Mouse (Mus musculus): ENCODE data around the gene 4930404H24Rik.
"Not testable (repeated sequence)": the region's sequence is repeated elsewhere in the genome, so short reads cannot be mapped to it uniquely, and the experiment has no call there.

Gene 4930404H24Rik

DNA sequence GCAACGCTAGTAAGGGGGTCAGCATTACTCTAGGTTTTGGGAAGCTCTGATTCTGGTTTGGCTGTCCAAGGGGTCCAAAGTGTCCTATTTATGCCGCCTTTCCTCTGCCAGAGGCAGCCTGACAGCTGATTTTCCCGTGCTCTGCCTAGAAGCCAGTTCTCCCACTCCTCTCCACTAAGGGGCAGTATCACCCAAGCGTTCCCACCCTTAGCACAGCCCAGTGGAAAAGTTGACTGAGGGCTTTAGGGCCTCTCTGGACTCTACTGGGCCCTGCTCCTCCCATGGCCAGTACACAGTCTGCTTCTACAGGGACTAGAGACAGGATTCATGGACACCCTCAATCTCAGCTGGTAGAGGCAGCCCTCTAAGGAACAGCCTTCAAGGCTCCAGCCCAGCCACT is 14.0 kb upstream of the 4930404H24Rik start:
- no peak for DNase-seq (ENCODE audit: low read depth)

GRCm38 (mm10) chr2:153479486-153479885 is 13.1 kb upstream of the 4930404H24Rik start:
- DNase-seq (ENCODE audit: low read depth) = no peak

- DNase-seq (ENCODE audit: low read depth) = no peak
These were observed 11.3 kb upstream of the 4930404H24Rik start for GRCm38 (mm10) chr2:153481108-153481860.

- DNase-seq (ENCODE audit: low read depth) = no peak
These were observed 10.8 kb upstream of the 4930404H24Rik start for GRCm38 (mm10) chr2:153481861-153482120.

GRCm38 (mm10) chr2:153483118-153483983 is 9.2 kb upstream of the 4930404H24Rik start:
- no peak for DNase-seq (ENCODE audit: low read depth)

DNA sequence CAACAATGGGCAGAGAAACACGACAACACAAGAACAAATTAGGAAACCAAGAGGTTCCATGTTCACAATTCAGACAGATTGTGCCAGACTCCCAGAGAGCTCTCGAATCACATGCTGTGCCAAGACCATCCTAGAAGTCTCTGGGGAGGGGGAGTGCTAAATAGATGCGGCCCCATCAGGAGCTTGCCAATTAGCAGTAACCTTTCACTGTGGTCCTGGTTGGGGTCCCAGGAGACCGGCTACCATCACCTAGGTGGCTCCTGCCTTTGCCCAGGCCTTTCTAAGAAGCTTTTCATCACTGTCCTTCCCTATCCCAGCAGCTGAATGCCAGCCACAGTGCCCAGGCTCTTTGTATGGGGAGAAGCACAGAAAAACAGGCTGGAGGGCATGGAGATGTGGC is 8.5 kb upstream of the 4930404H24Rik start:
- no peak for DNase-seq (ENCODE audit: low read depth)

GRCm38 (mm10) chr2:153490116-153490515 is 2.5 kb upstream of the 4930404H24Rik start:
- no peak for DNase-seq (ENCODE audit: low read depth)

DNA sequence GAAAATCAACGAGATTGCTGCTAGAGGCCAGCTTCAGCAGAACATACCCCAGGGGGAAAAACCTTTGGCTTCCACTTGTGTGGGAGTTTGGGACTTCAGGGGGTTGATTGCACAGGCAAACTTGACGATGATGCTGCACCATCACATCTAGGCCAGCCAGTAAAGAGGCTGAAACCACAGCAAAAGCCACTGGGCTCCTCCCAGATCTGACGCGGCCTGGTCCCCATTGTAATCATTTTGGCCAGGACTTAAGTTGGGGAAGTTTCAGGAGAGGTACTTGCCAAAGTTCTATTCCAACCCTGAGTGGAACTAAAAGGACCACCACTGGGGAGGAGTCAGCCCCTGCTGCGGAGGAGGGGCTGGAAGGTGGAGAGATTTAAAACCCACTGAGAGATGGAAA is 1.6 kb upstream of the 4930404H24Rik start:
- DNase-seq (ENCODE audit: low read depth) = no peak

DNA sequence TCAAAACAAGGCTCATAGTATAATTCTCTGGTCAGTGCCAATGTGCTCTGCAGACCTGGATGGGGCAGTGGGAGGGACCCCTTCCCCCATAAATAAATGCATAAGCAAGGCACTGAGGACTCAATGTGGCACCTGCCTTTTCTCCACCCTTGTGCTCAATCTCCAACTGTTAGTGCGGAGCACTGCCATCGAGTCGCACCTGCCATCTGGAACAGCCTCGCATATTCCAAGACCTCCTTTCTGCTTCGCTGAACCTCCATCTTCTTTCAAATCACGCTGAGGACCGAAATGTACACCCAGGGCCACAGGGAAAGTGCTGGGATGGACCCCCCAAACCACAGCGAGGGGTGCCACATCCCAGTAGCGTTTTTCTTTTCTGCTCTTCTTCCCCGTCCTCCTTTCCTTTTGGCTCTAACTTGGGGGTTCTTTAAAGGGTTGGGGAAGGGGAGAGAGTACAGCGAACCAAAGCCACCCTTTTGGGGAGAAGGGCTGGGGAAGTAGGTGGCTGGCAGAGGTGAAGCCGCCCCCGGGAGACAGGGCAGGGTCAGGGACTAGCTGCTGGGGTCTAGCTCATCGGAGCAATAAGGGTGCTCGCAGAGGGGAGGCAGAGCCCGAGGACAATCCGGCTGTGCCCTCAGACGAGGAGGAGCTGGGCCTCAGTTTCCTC is 945 bp upstream of the 4930404H24Rik start:
- DNase-seq (ENCODE audit: low read depth) = no peak

GRCm38 (mm10) chr2:153492179-153492517 is 442 bp upstream of the 4930404H24Rik start:
- no peak for DNase-seq (ENCODE audit: low read depth)

GRCm38 (mm10) chr2:153493393-153493731 is 772 bp downstream of the 4930404H24Rik start:
- DNase-seq (ENCODE audit: low read depth) = no peak

DNA sequence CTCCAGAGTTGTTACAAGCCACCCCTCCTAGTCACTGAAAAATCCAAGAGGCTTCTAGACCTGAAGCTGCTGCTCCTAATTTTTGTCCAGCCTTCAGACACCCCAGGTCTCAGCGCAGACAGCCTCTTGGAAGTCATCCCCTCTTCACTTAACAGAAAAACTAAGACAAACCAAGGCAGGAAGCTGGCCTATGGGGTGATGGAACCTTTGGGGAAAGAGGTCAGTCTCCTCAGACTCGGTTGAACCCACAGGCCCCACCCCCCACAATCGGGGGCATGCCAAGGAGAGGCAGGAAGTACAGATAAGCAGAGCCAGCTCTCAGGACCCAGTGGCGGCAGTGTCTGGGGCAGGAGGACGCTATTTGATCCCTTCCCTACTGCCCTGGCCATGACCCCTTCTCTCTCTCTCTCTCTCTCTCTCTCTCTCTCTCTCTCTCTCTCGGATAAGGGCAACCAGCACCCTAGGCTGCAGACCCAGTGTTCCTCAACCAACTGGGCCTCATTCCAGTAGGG is 1.2 kb downstream of the 4930404H24Rik start:
- peak; percentile 63 for DNase-seq (ENCODE audit: low read depth)

- peak; percentile 51 for DNase-seq (ENCODE audit: low read depth)
These were observed 1.8 kb downstream of the 4930404H24Rik start for GRCm38 (mm10) chr2:153494293-153494811.

GRCm38 (mm10) chr2:153495391-153495790 is 2.8 kb downstream of the 4930404H24Rik start:
- DNase-seq (ENCODE audit: low read depth) = not testable (repeated sequence)

GRCm38 (mm10) chr2:153495818-153496217 is 3.2 kb downstream of the 4930404H24Rik start:
- DNase-seq (ENCODE audit: low read depth) = peak; percentile 76

GRCm38 (mm10) chr2:153496301-153496700 is 3.7 kb downstream of the 4930404H24Rik start:
- no peak for DNase-seq (ENCODE audit: low read depth)

GRCm38 (mm10) chr2:153496898-153497297 is 4.3 kb downstream of the 4930404H24Rik start:
- no peak for DNase-seq (ENCODE audit: low read depth)

DNA sequence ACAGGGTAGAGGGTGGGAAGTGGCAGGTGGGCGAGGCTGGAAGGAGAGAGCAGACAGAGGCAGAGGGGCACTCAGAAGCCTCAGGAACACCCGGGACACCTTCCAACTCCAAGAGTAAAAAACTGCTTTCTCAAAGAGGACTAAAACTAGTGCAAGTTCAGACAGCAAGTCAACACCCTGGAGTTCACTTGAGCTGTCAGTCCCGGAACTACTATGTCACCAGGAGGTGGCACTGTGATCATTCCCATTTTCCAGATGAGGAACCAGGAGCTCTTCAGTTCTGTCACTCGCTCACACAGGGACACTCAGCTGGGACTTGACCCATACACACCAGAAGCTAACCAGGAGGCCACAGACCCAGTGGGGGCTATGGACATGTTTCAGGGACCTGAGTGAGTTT is 6.6 kb downstream of the 4930404H24Rik start:
- DNase-seq (ENCODE audit: low read depth) = no peak

DNA sequence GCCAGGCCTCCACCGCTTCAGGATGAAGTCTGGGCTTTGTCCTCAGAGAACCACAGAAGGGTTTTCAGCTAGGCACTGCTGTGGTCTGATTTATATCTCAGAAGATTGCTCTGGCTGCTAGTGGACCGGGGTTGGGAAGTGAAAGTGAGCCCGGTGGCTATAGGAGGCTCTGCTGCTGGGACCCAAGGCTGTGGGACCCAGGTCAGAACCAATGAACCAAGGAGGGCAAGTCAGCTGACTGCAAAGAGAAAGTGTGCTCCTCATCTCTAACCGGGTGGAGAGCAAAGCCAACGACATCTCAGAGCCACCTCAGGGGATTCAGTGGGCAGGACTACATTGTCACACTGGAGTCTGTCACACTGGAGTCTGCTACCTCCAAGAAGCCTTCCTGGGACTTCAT is 13.8 kb downstream of the 4930404H24Rik start:
- DNase-seq (ENCODE audit: low read depth) = no peak

GRCm38 (mm10) chr2:153507969-153508368 is 15.4 kb downstream of the 4930404H24Rik start:
- no peak for DNase-seq (ENCODE audit: low read depth)

DNA sequence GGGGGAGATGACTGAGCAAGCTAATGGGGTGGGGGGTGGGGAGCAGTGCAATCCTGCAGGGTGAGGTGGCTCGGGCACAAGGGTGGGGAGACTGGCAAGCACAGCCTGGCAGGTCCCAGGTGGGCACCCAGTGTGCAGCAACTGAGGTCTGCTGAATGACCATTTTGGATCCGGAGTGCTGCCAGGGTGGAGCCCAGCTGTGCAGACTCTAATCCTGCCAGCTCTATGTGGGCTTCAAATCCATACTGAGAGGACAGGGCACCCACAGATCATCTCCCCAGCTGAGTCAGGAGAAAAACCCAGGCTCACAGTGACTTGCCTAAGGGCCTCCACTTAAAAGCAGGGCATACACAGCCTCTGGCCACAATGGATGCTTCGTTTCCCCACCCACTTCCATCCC is 15.8 kb downstream of the 4930404H24Rik start:
- DNase-seq (ENCODE audit: low read depth) = no peak

DNA sequence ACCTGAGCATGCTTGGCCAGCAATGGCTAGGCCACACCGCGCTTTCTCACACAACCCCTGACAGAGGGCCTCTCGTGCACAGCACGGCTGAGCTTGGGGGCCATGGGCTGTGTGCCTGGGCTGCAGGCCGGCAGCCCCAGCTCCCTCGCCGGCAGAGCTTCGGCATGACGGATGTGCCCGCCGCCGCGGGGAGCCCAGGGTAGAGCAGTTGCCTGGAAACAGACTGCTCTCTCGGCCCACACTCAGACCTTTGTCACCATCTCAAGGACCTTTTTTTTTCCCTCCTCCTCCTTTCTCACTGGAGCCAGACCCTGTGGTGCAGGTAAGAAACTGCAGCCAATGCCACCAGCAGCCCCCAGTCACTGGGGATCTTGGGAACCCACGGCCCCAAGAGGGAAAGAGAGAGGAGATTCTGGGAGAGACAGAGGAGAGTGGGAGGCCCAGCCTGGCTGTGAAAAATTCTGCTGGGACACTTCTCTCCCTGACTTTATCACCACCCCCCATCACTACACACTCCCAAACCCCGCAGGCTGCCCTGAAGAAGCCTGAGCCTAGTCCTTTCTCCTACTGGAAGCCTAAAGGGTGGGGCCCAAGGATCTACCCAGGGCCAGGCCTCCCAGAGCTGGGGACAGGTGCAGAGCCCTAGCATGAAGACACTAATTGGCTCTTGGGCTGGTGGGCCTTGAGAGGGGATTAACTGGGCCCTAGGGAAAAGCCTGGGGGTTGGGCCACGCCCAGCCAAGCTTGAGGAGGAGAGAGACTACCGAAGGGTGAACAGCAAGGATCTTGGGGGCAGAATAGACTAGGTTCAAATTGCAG is 16.8 kb downstream of the 4930404H24Rik start:
- DNase-seq (ENCODE audit: low read depth) = no peak

All from c-Kit-positive CD71-positive TER-119-negative erythroid progenitor cells, embryonic 14.5 days (primary cell).